Mouse (Mus musculus) cortical plate, adult 2 months (tissue): Measurements from ENCODE around the gene Glyat. TPM values are rescaled to one million over a fixed set of nuclear protein-coding genes. Genes with fewer than 3 reads are reported as not detected.
"Not testable (repeated sequence)": the region's sequence is repeated elsewhere in the genome, so short reads cannot be mapped to it uniquely, and the experiment has no call there.

Experiments used
- H3K27ac ChIP-seq: fragments of 200-500 bp; 2 replicates; pipeline ENCODE4 v1.5.1; 2012; ENCODE audit warnings: low read length, control low read depth, inconsistent platforms; ENCODE audit not compliant: insufficient read depth
- H3K4me1 ChIP-seq: fragments of 200-500 bp; 2 replicates; pipeline ENCODE4 v1.6.1; 2011; ENCODE audit warnings: low read length; ENCODE audit not compliant: control insufficient read depth, insufficient read depth
- H3K4me3 ChIP-seq: fragments of 200-500 bp; 2 replicates; pipeline ENCODE4 v1.5.1; 2011; ENCODE audit warnings: mild to moderate bottlenecking, low read length, control low read depth; ENCODE audit not compliant: insufficient read depth
- CTCF ChIP-seq: fragments of 200-500 bp; IDR thresholded peaks from 2 replicates; pipeline ENCODE4 v1.5.1; 2011; ENCODE audit warnings: mild to moderate bottlenecking, control low read depth, low read length; ENCODE audit not compliant: insufficient read depth; ENCODE audit errors: extremely low read depth
- POLR2A ChIP-seq: fragments of 200-500 bp; IDR thresholded peaks from 2 replicates; pipeline ENCODE4 v1.6.1; 2011; ENCODE audit warnings: mild to moderate bottlenecking, low read length, control low read depth; ENCODE audit not compliant: insufficient read depth; ENCODE audit errors: extremely low read depth
- polyA plus RNA-seq: library from polyadenylated mRNA; depleted of rRNA; stranded (reverse); fragments of >200 nt; gene quantifications from 2 replicates; pipeline ENCODE4 v1.2.3, GENCODE M21; 2012

Glyat gene
- polyA plus RNA-seq, 1 experiment, result not detected

DNA sequence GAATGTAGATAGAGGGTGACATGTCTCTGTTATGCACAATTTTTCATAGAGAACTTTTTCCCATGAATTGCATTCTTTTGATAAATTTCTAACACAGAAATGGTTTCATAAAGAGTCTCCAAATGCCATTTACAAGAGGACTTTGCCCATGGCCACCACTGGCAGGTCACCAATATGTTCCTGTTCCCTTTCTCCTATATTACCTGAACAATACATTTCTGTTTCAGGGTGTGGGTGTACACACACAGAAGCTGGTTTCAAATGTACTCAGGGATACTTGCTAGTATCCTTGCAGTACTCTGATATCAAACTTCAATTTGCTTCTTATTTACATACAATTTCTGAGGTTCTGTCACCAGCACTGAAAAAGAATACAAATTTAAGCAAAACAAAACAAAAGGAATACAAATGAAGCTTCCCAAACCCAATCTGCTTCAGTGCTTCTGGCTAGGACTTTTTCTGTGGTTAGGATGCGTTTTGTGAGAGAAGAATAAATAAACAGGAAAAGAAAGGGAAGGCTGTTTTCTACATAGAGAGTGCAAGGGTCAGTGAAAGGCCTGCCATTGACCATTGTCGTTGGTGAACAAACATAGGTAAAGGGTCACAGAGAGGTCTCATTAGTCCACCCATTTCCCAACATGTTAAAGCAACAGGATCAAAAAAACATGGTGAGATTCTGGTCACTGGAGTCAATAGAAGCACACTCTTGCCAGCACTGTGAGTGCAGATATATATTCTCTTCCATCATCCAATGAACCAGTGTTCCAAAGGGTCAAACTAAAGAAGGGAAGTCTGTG is 32.2 kb upstream of the Glyat start:
- TF ChIP-seq POLR2A, result no peak
- no peak overlapping the region for H3K27ac ChIP-seq

DNA sequence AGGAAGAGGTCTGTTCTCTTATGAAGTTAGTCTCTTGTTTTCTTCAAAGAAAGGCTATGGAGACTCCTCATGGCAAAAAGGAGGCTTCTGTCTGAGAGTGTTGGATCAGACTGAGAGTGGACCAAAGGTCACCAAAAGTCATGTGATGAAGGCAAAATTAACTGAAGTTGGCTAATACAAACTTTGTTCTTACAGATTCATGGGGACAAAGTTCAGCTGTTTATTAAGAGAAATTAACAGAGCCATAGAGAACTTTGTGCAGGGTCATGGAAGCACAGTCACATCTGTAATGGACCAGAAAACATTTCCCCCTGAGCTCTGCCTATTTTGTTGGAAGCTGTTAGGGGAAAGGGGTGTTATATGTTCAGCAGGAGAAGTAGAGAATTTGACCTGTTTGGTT is 24.8 kb upstream of the Glyat start:
- no peak for TF ChIP-seq POLR2A
- no peak for TF ChIP-seq CTCF
- Histone ChIP-seq H3K27ac (no peak overlapping the region), H3K4me3 (no peak overlapping the region), H3K4me1 (no peaks in the 10 kb centered on the region)

More for the DNA sequence above, 32.2 kb upstream of the Glyat start:
- no peak overlapping the region for H3K4me3 ChIP-seq
- no peaks in the 10 kb centered on the region; the same call in 1 of the 2 replicates for H3K4me1 ChIP-seq

DNA sequence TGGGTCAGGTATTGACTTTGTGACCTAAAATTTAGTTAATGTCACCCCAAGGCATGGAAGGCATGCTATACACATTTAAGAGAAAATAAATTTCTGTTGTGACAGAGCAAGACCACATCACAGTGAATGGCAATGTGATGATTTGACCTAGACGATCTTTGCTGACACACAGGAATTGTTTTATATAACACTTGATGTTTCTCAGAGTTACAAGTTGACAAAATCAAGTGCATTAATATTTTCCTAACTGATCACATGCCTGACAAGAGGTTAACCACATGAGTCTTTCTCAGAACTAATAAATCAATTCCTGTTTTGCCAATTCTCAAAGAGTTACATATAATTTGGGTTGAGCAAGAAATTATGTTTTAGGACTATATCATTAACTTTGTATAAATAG is 19.5 kb upstream of the Glyat start:
- TF ChIP-seq POLR2A, result no peak
- no peak for TF ChIP-seq CTCF
- Histone ChIP-seq H3K27ac (no peak overlapping the region), H3K4me1 (no peaks in the 10 kb centered on the region), H3K4me3 (no peak overlapping the region)

DNA sequence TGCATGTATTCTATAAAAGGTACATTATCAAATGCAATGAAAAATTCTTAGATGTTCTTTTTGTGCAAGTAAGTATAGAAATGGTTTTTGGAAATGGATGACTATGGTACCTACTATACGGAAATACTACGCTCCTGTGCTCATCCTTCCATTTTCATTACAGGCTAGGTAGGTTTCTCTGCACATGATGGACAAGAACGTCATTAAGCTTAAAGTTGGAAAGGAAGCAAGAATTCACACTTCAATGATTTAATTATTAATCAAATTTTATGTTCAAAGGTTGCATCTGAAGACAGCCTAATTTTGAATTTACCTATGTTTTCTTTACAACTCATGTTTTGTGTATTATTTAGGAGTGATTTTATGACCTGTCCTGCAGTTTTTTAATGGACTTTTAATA is 1.2 kb downstream of the Glyat start:
- no peak overlapping the region for H3K27ac ChIP-seq
- no peak for TF ChIP-seq CTCF
- TF ChIP-seq POLR2A, result no peak
- H3K4me3 ChIP-seq, result no peak overlapping the region
- no peaks in the 10 kb centered on the region for H3K4me1 ChIP-seq

DNA sequence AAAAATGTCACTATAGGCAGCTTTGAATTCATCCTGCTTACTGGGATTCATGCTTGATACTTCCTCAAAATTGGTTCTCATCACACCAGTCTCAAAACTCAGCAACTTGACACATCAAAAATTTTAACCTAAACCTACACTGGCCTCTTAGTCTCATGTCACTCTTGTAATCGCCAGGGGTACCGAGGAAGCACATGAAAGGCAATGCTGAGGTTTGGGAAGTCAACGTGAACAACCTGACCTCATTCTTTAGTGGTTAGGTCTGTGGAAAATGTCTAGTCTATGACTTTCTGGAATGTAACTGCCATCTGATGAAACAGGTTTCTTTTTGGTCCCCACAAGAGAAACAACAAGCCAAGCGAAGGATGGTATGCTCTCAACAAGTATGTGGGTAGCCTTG is 1.9 kb downstream of the Glyat start:
- Histone ChIP-seq H3K4me3 (no peak overlapping the region), H3K27ac (no peak overlapping the region), H3K4me1 (no peaks in the 10 kb centered on the region)
- TF ChIP-seq POLR2A, result no peak
- no peak for TF ChIP-seq CTCF

DNA sequence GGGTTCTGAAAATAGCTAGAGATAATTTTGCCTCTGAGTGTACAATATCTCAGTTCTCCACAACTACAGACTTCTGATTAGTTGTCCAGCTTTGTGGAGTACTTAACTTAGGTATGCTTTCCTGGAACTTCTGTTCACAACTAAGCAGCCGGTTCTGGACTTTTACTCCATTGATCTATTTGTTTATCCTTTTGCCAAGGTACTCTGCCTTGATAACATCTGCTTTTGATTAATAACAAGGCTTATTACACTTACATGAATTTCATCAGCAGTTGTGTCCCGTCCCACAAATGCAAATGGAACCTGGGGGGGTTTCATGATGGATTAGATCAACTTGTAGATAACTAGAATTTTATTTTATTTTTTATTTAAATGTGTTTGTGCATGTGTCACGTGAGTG is 3.8 kb downstream of the Glyat start:
- TF ChIP-seq CTCF (no peak), POLR2A (no peak)
- H3K4me3 ChIP-seq, result no peak overlapping the region

DNA sequence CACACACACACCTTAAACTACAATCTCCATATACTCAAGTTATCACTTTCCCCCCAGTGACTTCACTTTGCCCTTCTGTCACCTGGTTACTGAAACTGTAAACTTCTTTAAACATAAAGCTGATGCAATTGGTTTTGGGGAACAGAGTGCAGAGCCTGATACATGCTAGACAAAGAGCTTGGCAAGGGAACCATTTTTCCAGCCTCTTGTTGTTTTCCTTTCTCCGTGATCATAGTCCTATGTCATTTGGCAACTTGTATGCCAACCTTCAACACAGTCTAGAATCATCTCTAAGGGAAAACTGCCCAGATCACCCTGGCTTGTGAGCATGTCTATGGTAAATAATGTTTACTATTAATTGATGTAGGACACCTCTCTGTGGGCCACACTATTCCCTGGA is 4.9 kb downstream of the Glyat start:
- Histone ChIP-seq H3K4me3 (no peak overlapping the region), H3K27ac (no peak overlapping the region), H3K4me1 (no peaks in the 10 kb centered on the region)
- TF ChIP-seq POLR2A (no peak), CTCF (no peak)

More for the DNA sequence above, 3.8 kb downstream of the Glyat start:
- H3K27ac ChIP-seq, result no peak overlapping the region
- no peaks in the 10 kb centered on the region for H3K4me1 ChIP-seq

DNA sequence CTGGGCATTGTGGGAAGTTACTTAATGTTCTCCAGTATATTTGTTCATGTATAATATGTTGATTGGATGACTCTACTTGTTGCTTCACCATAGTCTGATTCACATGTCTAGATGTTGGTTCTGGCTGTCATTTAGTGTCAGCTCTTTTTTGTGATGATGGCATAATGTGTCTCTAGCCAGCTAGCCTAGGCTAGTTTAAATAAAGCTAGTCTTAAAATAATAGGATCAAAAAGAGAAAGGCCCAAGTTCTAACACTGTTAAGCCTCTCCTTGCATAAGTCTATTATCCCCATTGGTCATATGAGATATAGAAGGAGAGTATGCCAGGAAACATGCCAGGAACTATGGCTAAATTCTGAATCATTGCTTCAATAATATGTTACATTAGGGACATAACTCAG is 16.4 kb downstream of the Glyat start:
- Histone ChIP-seq H3K4me3 (no peak overlapping the region), H3K4me1 (no peaks in the 10 kb centered on the region), H3K27ac (no peak overlapping the region)
- no peak for TF ChIP-seq CTCF
- no peak for TF ChIP-seq POLR2A

DNA sequence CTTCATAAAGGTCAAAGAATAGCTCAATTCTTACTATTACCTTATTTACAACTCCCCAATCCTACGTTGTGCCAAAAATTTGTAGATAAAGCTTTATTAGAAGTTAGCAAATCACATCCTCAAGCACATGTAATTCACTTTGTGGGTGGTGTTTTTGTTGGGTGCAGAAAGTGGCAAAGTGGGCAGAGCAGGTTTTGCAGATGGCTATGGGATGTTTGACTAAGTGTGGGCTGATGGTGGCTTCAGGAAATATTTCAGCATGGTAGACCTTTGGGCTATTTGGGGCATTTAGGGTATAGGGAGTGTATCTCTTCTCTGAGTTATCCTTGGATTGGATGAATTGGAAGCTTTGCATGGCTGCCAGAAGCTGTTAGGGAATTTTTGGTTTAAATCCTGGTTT is 33.0 kb downstream of the Glyat start:
- H3K4me1 ChIP-seq, result no peaks in the 10 kb centered on the region
- no peak overlapping the region for H3K27ac ChIP-seq
- TF ChIP-seq POLR2A (no peak), CTCF (no peak)

DNA sequence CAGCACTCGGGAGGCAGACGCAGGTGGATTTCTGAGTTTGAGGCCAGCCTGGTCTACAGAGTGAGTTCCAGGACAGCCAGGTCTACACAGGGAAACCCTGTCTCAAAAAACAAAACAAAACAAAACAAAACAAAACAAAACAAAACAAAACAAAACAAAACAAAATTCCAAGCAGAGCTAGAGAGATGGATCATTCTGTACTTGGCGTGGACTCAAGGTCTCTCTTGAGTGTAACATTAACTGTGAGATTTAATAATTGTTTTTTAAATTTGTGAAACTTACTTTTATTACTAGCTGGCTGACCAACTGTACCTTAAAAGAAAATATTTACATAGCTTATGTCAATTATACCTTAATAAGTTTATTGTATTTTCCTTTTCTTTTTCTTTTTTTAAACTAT is 35.5 kb downstream of the Glyat start:
- not testable (repeated sequence) for H3K4me1 ChIP-seq

More for the DNA sequence above, 33.0 kb downstream of the Glyat start:
- no peak overlapping the region for H3K4me3 ChIP-seq

More for the DNA sequence above, 35.5 kb downstream of the Glyat start:
- not testable (repeated sequence) for H3K27ac ChIP-seq, H3K4me3 ChIP-seq
